Mouse (Mus musculus): ENCODE results near the gene Tmc3.

The Tmc3 gene

DNA sequence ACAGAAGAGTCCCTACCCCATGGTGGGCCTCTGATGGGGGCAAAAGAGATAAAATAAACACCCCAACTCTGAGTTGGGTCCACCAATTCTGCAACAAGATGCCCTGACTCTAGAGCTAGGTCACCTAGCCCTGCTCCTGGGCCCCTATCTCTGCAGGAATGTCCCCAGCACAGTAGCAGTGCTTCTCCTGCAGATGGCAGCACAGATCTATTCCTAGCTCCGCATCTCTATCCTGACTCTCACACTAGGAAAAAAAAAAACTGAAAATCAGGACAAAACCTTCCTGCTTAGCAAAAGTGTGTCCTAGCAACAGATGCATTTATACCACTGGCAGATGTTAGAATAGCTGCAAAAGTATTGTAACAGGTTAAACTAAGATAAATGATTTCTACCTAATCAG lies 84.0 kb downstream of the Tmc3 start:
- peak; percentile 53 for DNase-seq (ENCODE audit: low spot score)

DNA sequence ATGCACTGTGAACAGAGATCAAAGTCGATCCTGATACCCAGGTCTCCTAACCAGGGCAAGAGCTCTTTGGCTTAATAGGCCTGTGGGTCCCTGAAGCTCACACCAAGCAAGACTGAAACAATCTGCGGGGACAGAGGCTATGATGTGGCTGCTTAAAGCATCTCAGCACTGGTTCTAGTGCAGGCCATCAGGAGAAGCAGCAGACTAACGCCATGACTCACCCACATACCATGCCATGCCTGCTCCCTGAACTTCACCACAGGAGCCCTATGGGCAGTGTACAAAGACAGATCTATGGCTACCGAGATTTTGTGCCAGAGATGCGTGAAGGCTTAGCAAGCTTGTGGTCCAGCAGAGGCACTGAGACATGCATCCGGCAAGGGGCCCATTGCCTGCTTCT lies 86.8 kb downstream of the Tmc3 start:
- no peak for DNase-seq (ENCODE audit: low spot score)
